Mouse (Mus musculus): ENCODE data around the gene Krt81. TPM values are rescaled to one million over a fixed set of nuclear protein-coding genes. Genes with fewer than 3 reads are reported as not detected.

The Krt81 gene
- polyA plus RNA-seq, 1 experiment from 2014 or later = not detected

DNA sequence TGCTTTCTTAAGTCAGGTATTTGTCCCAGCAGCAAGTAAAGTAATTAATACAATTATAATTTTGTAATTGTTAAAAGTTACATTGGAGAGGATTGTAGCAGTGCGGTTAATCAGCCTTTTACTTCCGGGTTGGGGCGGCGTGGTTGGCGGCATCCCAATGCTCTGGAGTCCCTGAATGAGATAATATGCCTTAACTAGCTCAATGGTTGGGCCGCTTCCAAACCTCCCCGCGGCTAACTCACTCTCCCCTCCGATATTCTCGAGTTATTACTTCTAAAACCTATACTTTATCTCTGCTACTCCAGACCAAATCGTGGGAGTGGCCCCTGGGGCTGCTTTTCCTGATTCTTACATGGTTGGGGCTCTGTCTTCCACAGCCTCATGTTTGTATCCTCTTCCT is 17.0 kb downstream of the Krt81 start:
- Histone ChIP-seq H3K27me3 (replicated peaks; ENCODE audit: insufficient read depth, low read length) (no peaks in the 10 kb centered on the region), H3K27ac (ENCODE audit: low read length) (no peak overlapping the region), H3K36me3 (ENCODE audit: insufficient read depth, low read length) (no peaks in the 10 kb centered on the region), H3K9ac (replicated peaks; ENCODE audit: low read depth) (no peak overlapping the region), H3K4me2 (replicated peaks; ENCODE audit: low read depth, low read length) (no peak overlapping the region), H3K4me3 (ENCODE audit: low read depth, low read length) (no peak overlapping the region), H3K4me1 (ENCODE audit: insufficient read depth, low read depth, low read length) (no peaks in the 10 kb centered on the region), H3K9me3 (ENCODE audit: low read length) (no peaks in the 10 kb centered on the region)
- no peak for TF ChIP-seq EP300 (IDR thresholded peaks at IDR 0.05)
- no peak for TF ChIP-seq CTCF (IDR thresholded peaks at IDR 0.05)
- 63% methylated on average over 11 of the region's 11 CpGs for WGBS
- DNase-seq (ENCODE audit: low spot score) (no peak), ATAC-seq (no peak)

DNA sequence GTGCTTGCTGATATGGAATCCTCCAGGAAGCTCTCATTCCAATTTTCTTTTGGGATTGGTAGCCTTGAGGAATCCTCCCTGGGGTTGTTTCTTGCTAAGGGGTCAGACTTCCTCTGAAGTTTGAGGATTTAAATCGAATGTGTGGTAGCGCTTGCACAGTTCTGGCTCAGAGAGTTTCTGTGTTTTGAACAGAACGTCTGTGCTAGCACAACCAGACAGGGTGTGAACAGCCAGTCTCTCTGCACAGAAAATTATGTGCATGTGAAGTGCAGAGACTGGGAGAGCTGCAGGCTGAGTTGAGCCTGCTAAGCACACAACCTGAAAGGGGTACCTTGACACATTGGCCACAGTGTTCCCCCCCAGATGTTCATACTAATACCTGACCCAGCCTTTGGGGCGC is 22.7 kb downstream of the Krt81 start:
- no peak overlapping the region for H3K9ac ChIP-seq (replicated peaks; ENCODE audit: low read depth)
- TF ChIP-seq CTCF (IDR thresholded peaks at IDR 0.05) (no peak), EP300 (IDR thresholded peaks at IDR 0.05) (no peak)
- H3K36me3 ChIP-seq (ENCODE audit: insufficient read depth, low read length) = no peaks in the 10 kb centered on the region
- no peak overlapping the region for H3K4me2 ChIP-seq (replicated peaks; ENCODE audit: low read depth, low read length)
- no peak overlapping the region for H3K4me3 ChIP-seq (ENCODE audit: low read depth, low read length)
- no peak for ATAC-seq
- WGBS = 73% methylated on average over 4 of the region's 4 CpGs
- H3K9me3 ChIP-seq (ENCODE audit: low read length) = no peaks in the 10 kb centered on the region
- no peak for DNase-seq (ENCODE audit: low spot score)
- H3K27ac ChIP-seq (ENCODE audit: low read length) = no peak overlapping the region
- 0 out of 2 replicates have a peak, but pooled peaks cover 10% of the 10 kb centered on the region for H3K27me3 ChIP-seq (replicated peaks; ENCODE audit: insufficient read depth, low read length)
- H3K4me1 ChIP-seq (ENCODE audit: insufficient read depth, low read depth, low read length) = no peaks in the 10 kb centered on the region

DNA sequence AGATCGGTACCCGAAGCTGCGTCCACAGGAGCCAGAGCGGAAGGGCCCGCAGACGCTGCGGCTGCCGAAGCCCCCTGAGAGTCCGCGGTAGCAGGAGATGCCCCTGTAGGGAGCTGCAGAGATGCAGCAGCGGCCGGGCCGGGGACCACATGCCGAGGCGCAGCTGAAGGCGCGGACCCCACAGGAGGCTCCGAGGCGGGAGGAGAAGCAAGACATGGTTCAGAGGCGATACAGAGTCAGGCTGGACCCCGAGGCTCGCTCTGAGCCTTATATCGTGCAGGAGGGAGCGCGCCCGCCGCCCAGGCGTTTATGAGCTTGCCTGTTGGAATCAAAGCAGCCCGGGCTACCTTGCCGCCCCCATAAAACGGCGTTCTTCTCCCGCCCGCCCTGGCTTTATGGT is 25.0 kb downstream of the Krt81 start, which contains the start of gene Krt87:
TSS of gene Krt87 (minus strand) at position 250 of the 400 bp plus-strand sequence.
- WGBS = 5% methylated on average over 34 of the region's 34 CpGs
- no peak for ATAC-seq
- no peak within 1 kb of the TSS for H3K9ac ChIP-seq (replicated peaks; ENCODE audit: low read depth)
- H3K27ac ChIP-seq (ENCODE audit: low read length) = no peak within 1 kb of the TSS
- H3K4me1 ChIP-seq (ENCODE audit: insufficient read depth, low read depth, low read length) = no peaks in the 10 kb centered on the region
- H3K9me3 ChIP-seq (ENCODE audit: low read length) = no peaks in the 10 kb centered on the region
- 0 out of 2 replicates have a peak, but pooled peaks cover 10% of the 10 kb centered on the region for H3K27me3 ChIP-seq (replicated peaks; ENCODE audit: insufficient read depth, low read length)
- peak within 1 kb of the TSS; percentile 1; the same call in 1 of the 2 replicates for H3K4me3 ChIP-seq (ENCODE audit: low read depth, low read length)
- no peak within 1 kb of the TSS for H3K4me2 ChIP-seq (replicated peaks; ENCODE audit: low read depth, low read length)
- no peak for DNase-seq (ENCODE audit: low spot score)
- H3K36me3 ChIP-seq (ENCODE audit: insufficient read depth, low read length) = no peaks in the 10 kb centered on the region
- TF ChIP-seq CTCF (IDR thresholded peaks at IDR 0.05) (no peak), EP300 (IDR thresholded peaks at IDR 0.05) (no peak)

DNA sequence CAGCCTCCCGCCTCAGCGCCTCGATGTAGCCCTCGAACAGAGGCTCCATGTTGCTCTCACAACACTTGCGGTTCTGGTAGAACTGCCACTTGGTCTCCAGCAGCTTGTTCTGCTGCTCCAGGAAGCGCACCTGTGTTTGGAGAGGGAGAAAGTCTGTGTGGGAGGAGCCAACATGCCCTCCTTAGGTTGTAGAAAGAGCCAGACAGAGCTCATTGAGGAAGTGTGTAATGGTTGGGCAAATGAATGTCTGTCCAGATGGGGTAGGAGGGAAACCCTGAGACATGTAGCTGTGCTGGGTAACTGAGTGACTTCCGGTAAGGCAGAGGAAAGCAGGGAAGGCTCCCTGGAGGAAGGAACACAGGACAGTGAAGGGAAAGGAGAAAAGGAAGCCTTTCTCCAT is 26.9 kb downstream of the Krt81 start:
- Histone ChIP-seq H3K27ac (ENCODE audit: low read length) (no peak overlapping the region), H3K4me1 (ENCODE audit: insufficient read depth, low read depth, low read length) (no peaks in the 10 kb centered on the region), H3K9ac (replicated peaks; ENCODE audit: low read depth) (no peak overlapping the region), H3K36me3 (ENCODE audit: insufficient read depth, low read length) (no peaks in the 10 kb centered on the region), H3K4me2 (replicated peaks; ENCODE audit: low read depth, low read length) (no peak overlapping the region), H3K4me3 (ENCODE audit: low read depth, low read length) (no peak overlapping the region), H3K27me3 (replicated peaks; ENCODE audit: insufficient read depth, low read length) (0 out of 2 replicates have a peak, but pooled peaks cover 10% of the 10 kb centered on the region), H3K9me3 (ENCODE audit: low read length) (no peaks in the 10 kb centered on the region)
- peak; percentile 37 for ATAC-seq
- DNase-seq (ENCODE audit: low spot score) = peak; percentile 57
- 53% methylated on average over 7 of the region's 7 CpGs for WGBS
- TF ChIP-seq CTCF (IDR thresholded peaks at IDR 0.05) (no peak), EP300 (IDR thresholded peaks at IDR 0.05) (no peak)

DNA sequence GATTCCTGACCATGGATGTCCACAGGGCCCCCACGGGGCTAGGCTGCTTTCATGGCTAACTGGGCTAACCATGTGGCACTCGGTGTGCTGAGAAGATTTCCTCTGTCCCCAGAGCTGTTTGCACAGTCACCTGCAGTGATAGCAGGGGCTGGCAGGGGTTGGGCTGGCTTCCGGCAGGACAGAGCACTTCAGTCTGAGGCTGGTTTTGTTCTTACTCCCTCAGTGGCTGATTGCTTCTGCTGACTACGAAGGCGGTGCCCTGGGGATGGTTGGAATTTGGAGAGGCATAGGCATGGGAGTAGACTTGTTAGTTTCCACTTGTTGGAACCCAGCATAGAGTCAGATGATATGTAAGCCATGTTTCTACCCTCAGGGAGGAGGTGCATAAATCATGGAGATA is 38.6 kb downstream of the Krt81 start:
- no peaks in the 10 kb centered on the region for H3K27me3 ChIP-seq (replicated peaks; ENCODE audit: insufficient read depth, low read length)
- TF ChIP-seq CTCF (IDR thresholded peaks at IDR 0.05) = no peak
- TF ChIP-seq EP300 (IDR thresholded peaks at IDR 0.05) = no peak

DNA sequence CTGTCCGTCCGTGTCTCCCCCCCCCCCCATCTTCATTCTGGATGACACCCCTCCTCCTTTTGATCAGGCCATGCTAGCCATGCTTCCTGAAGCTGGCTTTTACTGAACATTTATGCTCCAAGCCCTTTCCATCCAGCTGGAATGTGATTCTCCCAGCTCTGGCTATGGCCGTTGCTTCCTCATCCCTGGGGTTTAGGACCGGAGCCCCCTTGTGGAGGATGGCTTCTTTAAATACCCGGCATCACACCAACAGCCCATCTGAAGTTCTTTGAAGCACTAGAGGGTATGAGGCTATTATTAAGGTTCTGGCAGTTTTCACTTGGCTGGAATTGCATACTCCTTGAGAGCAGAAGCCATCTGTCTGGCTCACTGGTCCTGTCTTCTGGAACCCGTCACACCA is 42.6 kb downstream of the Krt81 start:
- Histone ChIP-seq H3K36me3 (ENCODE audit: insufficient read depth, low read length) (no peaks in the 10 kb centered on the region), H3K4me1 (ENCODE audit: insufficient read depth, low read depth, low read length) (no peaks in the 10 kb centered on the region; the same call in 1 of the 2 replicates), H3K9me3 (ENCODE audit: low read length) (no peaks in the 10 kb centered on the region), H3K27me3 (replicated peaks; ENCODE audit: insufficient read depth, low read length) (no peaks in the 10 kb centered on the region), H3K4me2 (replicated peaks; ENCODE audit: low read depth, low read length) (no peak overlapping the region), H3K4me3 (ENCODE audit: low read depth, low read length) (no peak overlapping the region), H3K27ac (ENCODE audit: low read length) (no peak overlapping the region), H3K9ac (replicated peaks; ENCODE audit: low read depth) (no peak overlapping the region)
- 54% methylated on average over 6 of the region's 6 CpGs for WGBS
- TF ChIP-seq EP300 (IDR thresholded peaks at IDR 0.05) (no peak), CTCF (IDR thresholded peaks at IDR 0.05) (peak; percentile 62)
- ATAC-seq = no peak
- peak; percentile 50 for DNase-seq (ENCODE audit: low spot score)

More for the DNA sequence above, 38.6 kb downstream of the Krt81 start:
- DNase-seq (ENCODE audit: low spot score) = peak; percentile 57
- peak; percentile 68 for ATAC-seq
- Histone ChIP-seq H3K9ac (replicated peaks; ENCODE audit: low read depth) (no peak overlapping the region), H3K4me1 (ENCODE audit: insufficient read depth, low read depth, low read length) (no peaks in the 10 kb centered on the region), H3K9me3 (ENCODE audit: low read length) (no peaks in the 10 kb centered on the region), H3K27ac (ENCODE audit: low read length) (peak overlapping the region; percentile 1; the same call in 1 of the 2 replicates), H3K4me2 (replicated peaks; ENCODE audit: low read depth, low read length) (no peak overlapping the region), H3K4me3 (ENCODE audit: low read depth, low read length) (no peak overlapping the region), H3K36me3 (ENCODE audit: insufficient read depth, low read length) (peaks cover 9% of the 10 kb centered on the region)
- 17% methylated on average over 5 of the region's 5 CpGs for WGBS

DNA sequence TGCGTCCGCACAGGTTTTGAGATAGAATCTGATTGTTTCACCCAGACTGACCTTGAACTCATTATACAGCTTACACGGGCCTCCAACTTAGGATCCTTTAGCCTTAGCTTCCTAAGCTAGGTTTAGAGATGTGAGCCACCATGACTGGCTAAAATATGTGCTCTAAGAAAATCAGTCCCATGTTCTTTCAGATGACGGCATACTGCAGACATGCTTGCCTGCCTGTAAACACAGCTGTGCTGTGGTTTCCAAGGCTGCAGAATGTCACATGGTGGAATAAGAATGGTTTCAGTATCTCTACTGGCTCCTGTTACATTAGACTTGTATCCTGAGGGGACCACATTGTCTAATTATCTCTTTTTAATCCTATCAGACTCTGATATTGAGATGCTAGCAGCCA is 44.6 kb downstream of the Krt81 start:
- H3K36me3 ChIP-seq (ENCODE audit: insufficient read depth, low read length) = no peaks in the 10 kb centered on the region
- no peak for DNase-seq (ENCODE audit: low spot score)
- H3K4me2 ChIP-seq (replicated peaks; ENCODE audit: low read depth, low read length) = no peak overlapping the region
- no peak overlapping the region for H3K4me3 ChIP-seq (ENCODE audit: low read depth, low read length)
- H3K9me3 ChIP-seq (ENCODE audit: low read length) = no peaks in the 10 kb centered on the region
- no peak overlapping the region for H3K27ac ChIP-seq (ENCODE audit: low read length)
- H3K4me1 ChIP-seq (ENCODE audit: insufficient read depth, low read depth, low read length) = no peaks in the 10 kb centered on the region; the same call in 1 of the 2 replicates
- no peak for ATAC-seq
- no peak overlapping the region for H3K9ac ChIP-seq (replicated peaks; ENCODE audit: low read depth)
- TF ChIP-seq CTCF (IDR thresholded peaks at IDR 0.05) (no peak), EP300 (IDR thresholded peaks at IDR 0.05) (no peak)
- no peaks in the 10 kb centered on the region for H3K27me3 ChIP-seq (replicated peaks; ENCODE audit: insufficient read depth, low read length)
- WGBS = 73% methylated on average over 4 of the region's 4 CpGs

Measured in lung, postnatal 0 days (tissue).